Mouse (Mus musculus): ENCODE measurements around the gene Prdm2.

- TF ChIP-seq CTCF (IDR thresholded peaks at IDR 0.05; ENCODE audit: control insufficient read depth, insufficient read depth, insufficient read length) (no peak), FOSL1 (IDR thresholded peaks at IDR 0.05; ENCODE audit: insufficient read depth, low read length, poor library complexity, severe bottlenecking) (no peak), MYOD1 (IDR thresholded peaks at IDR 0.05; ENCODE audit: control insufficient read depth, insufficient read length, low read depth) (no peak), MAX (IDR thresholded peaks at IDR 0.05) (no peak), CEBPB (IDR thresholded peaks at IDR 0.05; ENCODE audit: low read depth) (no peak), USF1 (IDR thresholded peaks at IDR 0.05; ENCODE audit: low read depth) (no peak), MYOG (IDR thresholded peaks at IDR 0.05; ENCODE audit: control insufficient read depth, extremely low read depth, insufficient read length) (no peak)
Measured at GRCm38 (mm10) chr4:143114232-143114979, 98.4 kb downstream of the Prdm2 start.

Measured in C2C12 (cell line).